Mouse (Mus musculus) megakaryocyte progenitor cell, adult 5-6 weeks (primary cell): ENCODE results near the gene 2210011C24Rik. TPM values are rescaled to one million over a fixed set of nuclear protein-coding genes. Genes with fewer than 3 reads are reported as not detected.

Experiments
- ATAC-seq: replicated peaks from 2 replicates; pipeline ENCODE4 v1.8.0; 2016; ENCODE audit warnings: mild to moderate bottlenecking, moderate TSS enrichment, inconsistent platforms; ENCODE audit not compliant: poor library complexity
- total RNA-seq, 2 experiments: library from RNA; stranded (forward) in 1 of 2; stranded (reverse) in 1 of 2; fragments of 157-497, 149-512 nt in 1 of 2; fragments of 200-1000 nt in 1 of 2; gene quantifications; 2 replicates each; pipeline versions ENCODE4 v1.2.3 to v1.2.4; 2015 to 2017

Gene 2210011C24Rik
- total RNA-seq (2015) (not detected in 2 replicates), total RNA-seq (2017) (not detected in 2 replicates)

- peak; percentile 36 for ATAC-seq
Observed at GRCm38 (mm10) chr8:84011705-84012498, at the start of gene 2210011C24Rik. 2210011C24Rik (minus strand) TSS chr8:84012171.

- peak; percentile 83 for ATAC-seq
Observed at GRCm38 (mm10) chr8:84060245-84060644, 48.3 kb upstream of the 2210011C24Rik start.

- peak; percentile 49; the same call in 1 of the 2 replicates for ATAC-seq
Observed at GRCm38 (mm10) chr8:84059226-84059625, 47.3 kb upstream of the 2210011C24Rik start.

GRCm38 (mm10) chr8:84057827-84058226 lies 45.9 kb upstream of the 2210011C24Rik start:
- ATAC-seq = no peak

GRCm38 (mm10) chr8:84053229-84053628 lies 41.3 kb upstream of the 2210011C24Rik start:
- ATAC-seq = 0 out of 2 replicates have a peak, but pooled peaks have one; percentile 11

- ATAC-seq = peak; percentile 94
Observed at GRCm38 (mm10) chr8:84052746-84053145, 40.8 kb upstream of the 2210011C24Rik start.

- no peak for ATAC-seq
Observed at GRCm38 (mm10) chr8:84048171-84048570, 36.2 kb upstream of the 2210011C24Rik start.

- no peak for ATAC-seq
Observed at GRCm38 (mm10) chr8:84046505-84046904, 34.5 kb upstream of the 2210011C24Rik start.

GRCm38 (mm10) chr8:84044900-84045299 lies 32.9 kb upstream of the 2210011C24Rik start, which contains the start of gene Rln3:
Rln3 (minus strand) TSS chr8:84045000.
- ATAC-seq = 0 out of 2 replicates have a peak, but pooled peaks have one; percentile 13

GRCm38 (mm10) chr8:84044103-84044502 lies 32.1 kb upstream of the 2210011C24Rik start:
- ATAC-seq = no peak

GRCm38 (mm10) chr8:84042948-84043342 lies 31.0 kb upstream of the 2210011C24Rik start:
- ATAC-seq = no peak

GRCm38 (mm10) chr8:84042066-84042947 lies 30.3 kb upstream of the 2210011C24Rik start, which contains the start of gene Il27ra:
Il27ra (minus strand) TSS chr8:84042589.
- ATAC-seq = peak; percentile 69

GRCm38 (mm10) chr8:84039050-84039449 lies 27.1 kb upstream of the 2210011C24Rik start:
- peak; percentile 78 for ATAC-seq

GRCm38 (mm10) chr8:84038015-84038414 lies 26.0 kb upstream of the 2210011C24Rik start:
- no peak for ATAC-seq

- ATAC-seq = no peak
Observed at GRCm38 (mm10) chr8:84032777-84033176, 20.8 kb upstream of the 2210011C24Rik start.

GRCm38 (mm10) chr8:84029272-84029671 lies 17.3 kb upstream of the 2210011C24Rik start:
- ATAC-seq = no peak

GRCm38 (mm10) chr8:84027449-84027848 lies 15.5 kb upstream of the 2210011C24Rik start:
- ATAC-seq = peak; percentile 77

- peak; percentile 61 for ATAC-seq
Observed at GRCm38 (mm10) chr8:84025863-84026262, 13.9 kb upstream of the 2210011C24Rik start.

GRCm38 (mm10) chr8:84024171-84024570 lies 12.2 kb upstream of the 2210011C24Rik start:
- peak; percentile 56 for ATAC-seq

- no peak for ATAC-seq
Observed at GRCm38 (mm10) chr8:84023631-84024030, 11.7 kb upstream of the 2210011C24Rik start.

- no peak for ATAC-seq
Observed at GRCm38 (mm10) chr8:84023085-84023484, 11.1 kb upstream of the 2210011C24Rik start.
